Mouse (Mus musculus): ENCODE data around the gene Dcaf11. TPM values are rescaled to one million over a fixed set of nuclear protein-coding genes. Genes with fewer than 3 reads are reported as not detected.
A peak's percentile ranks its signal among the peaks of the same experiment; 100 is the strongest.

Gene Dcaf11
- polyA plus RNA-seq, 1 experiment from 2014 or later: 45.9 TPM

DNA sequence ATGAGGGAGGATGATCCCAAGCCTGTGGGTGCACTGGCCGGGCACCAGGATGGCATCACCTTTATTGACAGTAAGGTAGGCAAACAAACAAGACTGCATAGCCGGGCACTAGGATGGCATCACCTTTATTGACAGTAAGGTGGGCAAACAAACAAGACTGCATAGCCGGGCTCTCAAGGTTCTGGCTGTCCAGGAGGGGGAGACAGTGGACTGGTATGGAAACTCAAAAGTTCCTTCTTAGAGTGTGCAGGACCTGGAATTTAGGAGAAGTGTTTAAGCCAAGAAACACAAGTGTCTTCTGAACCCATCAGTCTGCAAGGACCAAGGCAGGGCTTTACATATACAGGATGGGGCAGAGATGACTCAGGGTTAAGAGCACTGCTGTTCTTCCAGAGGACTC is 5.9 kb downstream of the Dcaf11 start:
- Histone ChIP-seq H3K27me3 (ENCODE audit: control insufficient read depth, insufficient read depth, low read length) (no peaks in the 10 kb centered on the region), H3K27ac (replicated peaks) (no peak overlapping the region), H3K4me3 (ENCODE audit: low read depth, low read length) (no peak overlapping the region), H3K4me2 (replicated peaks; ENCODE audit: low read depth) (no peak overlapping the region), H3K9me3 (ENCODE audit: control insufficient read depth, low read length) (no peaks in the 10 kb centered on the region), H3K9ac (ENCODE audit: low read length) (no peak overlapping the region), H3K36me3 (ENCODE audit: control insufficient read depth, insufficient read depth, low read length) (peaks cover 31% of the 10 kb centered on the region), H3K4me1 (replicated peaks; ENCODE audit: control insufficient read depth, insufficient read depth) (peaks cover 4% of the 10 kb centered on the region; the same call in 1 of the 2 replicates)
- 72% methylated on average over 3 of the region's 3 CpGs for WGBS
- ATAC-seq (ENCODE audit: low FRiP score, low TSS enrichment) (no peak), DNase-seq (ENCODE audit: low spot score) (no peak)
- TF ChIP-seq CTCF (IDR thresholded peaks at IDR 0.05; ENCODE audit: low read depth) (peak; percentile 53), EP300 (optimal IDR thresholded peaks at IDR 0.05) (no peak)

DNA sequence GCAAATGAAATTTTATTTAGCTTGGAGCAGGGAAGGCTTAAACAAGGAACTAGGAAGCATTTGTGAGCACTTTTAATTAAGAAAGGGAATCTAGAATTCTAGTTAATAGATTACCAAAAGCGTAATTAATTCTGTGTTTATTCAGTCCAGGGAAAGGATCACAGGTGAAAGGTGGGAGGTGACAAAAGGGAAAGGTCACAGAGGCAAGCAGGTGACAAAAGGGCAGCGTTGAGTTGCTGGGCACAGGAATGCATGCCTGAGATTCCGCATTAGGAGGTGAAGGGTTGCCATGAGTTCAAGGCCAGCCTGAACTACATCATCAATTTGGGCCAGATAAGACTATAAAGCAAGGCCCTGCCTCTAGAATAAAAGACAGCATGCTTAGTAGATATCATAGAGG is 7.7 kb downstream of the Dcaf11 start:
- Histone ChIP-seq H3K4me2 (replicated peaks; ENCODE audit: low read depth) (no peak overlapping the region), H3K9me3 (ENCODE audit: control insufficient read depth, low read length) (no peaks in the 10 kb centered on the region), H3K9ac (ENCODE audit: low read length) (no peak overlapping the region), H3K27ac (replicated peaks) (no peak overlapping the region), H3K4me3 (ENCODE audit: low read depth, low read length) (no peak overlapping the region), H3K4me1 (replicated peaks; ENCODE audit: control insufficient read depth, insufficient read depth) (no peaks in the 10 kb centered on the region), H3K27me3 (ENCODE audit: control insufficient read depth, insufficient read depth, low read length) (no peaks in the 10 kb centered on the region), H3K36me3 (ENCODE audit: control insufficient read depth, insufficient read depth, low read length) (peaks cover 31% of the 10 kb centered on the region)
- no peak for TF ChIP-seq EP300 (optimal IDR thresholded peaks at IDR 0.05)
- no peak for TF ChIP-seq CTCF (IDR thresholded peaks at IDR 0.05; ENCODE audit: low read depth)
- ATAC-seq (ENCODE audit: low FRiP score, low TSS enrichment): no peak
- no peak for DNase-seq (ENCODE audit: low spot score)
- 69% methylated on average over 3 of the region's 3 CpGs for WGBS

DNA sequence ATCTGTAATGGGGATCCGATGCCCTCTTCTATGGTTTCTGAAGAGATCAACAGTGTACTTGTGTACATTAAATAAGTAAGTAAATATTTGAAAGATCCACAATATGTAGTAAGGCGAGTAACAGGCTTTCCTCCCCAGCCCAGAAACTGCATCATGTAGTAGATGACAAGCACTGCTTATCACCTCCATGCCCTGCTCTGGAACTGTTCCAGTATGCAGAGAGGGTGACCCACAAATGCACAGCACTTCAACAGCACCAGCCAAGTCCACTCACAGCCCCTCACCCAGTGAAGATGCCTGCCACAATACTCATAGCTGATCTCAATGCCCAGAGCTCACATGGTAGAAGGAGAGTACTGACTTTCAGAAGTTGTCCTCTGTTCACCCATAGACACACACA is 10.8 kb downstream of the Dcaf11 start:
- ATAC-seq (ENCODE audit: low FRiP score, low TSS enrichment) (no peak), DNase-seq (ENCODE audit: low spot score) (no peak)
- Histone ChIP-seq H3K9ac (ENCODE audit: low read length) (no peak overlapping the region), H3K4me2 (replicated peaks; ENCODE audit: low read depth) (no peak overlapping the region), H3K27me3 (ENCODE audit: control insufficient read depth, insufficient read depth, low read length) (no peaks in the 10 kb centered on the region), H3K27ac (replicated peaks) (no peak overlapping the region), H3K4me1 (replicated peaks; ENCODE audit: control insufficient read depth, insufficient read depth) (no peaks in the 10 kb centered on the region), H3K4me3 (ENCODE audit: low read depth, low read length) (no peak overlapping the region), H3K36me3 (ENCODE audit: control insufficient read depth, insufficient read depth, low read length) (peaks cover 19% of the 10 kb centered on the region), H3K9me3 (ENCODE audit: control insufficient read depth, low read length) (no peaks in the 10 kb centered on the region)
- WGBS: 69% methylated on average over 2 of the region's 2 CpGs
- no peak for TF ChIP-seq CTCF (IDR thresholded peaks at IDR 0.05; ENCODE audit: low read depth)
- no peak for TF ChIP-seq EP300 (optimal IDR thresholded peaks at IDR 0.05)

DNA sequence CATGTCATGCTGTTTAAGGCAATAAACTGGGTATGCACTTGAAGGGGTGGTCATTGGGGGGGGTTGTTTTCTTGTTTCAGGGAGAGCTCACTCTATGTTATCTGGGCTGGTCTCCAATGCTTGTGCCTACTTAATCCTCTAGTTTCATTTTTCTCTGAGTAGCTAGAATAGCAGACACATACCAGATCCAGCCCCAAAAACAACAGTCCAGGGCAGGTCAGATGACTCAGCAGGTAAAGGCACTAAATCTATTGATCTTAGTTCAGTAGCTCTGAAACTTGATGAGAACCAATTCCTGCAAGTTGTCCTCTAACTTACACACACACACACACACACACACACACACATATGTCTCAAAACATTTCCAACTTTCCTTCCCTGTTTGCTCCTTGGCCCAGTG is 12.0 kb downstream of the Dcaf11 start:
- TF ChIP-seq CTCF (IDR thresholded peaks at IDR 0.05; ENCODE audit: low read depth): no peak
- no peak for TF ChIP-seq EP300 (optimal IDR thresholded peaks at IDR 0.05)
- Histone ChIP-seq H3K4me1 (replicated peaks; ENCODE audit: control insufficient read depth, insufficient read depth) (no peaks in the 10 kb centered on the region), H3K27ac (replicated peaks) (no peak overlapping the region), H3K4me2 (replicated peaks; ENCODE audit: low read depth) (no peak overlapping the region), H3K9ac (ENCODE audit: low read length) (no peak overlapping the region), H3K9me3 (ENCODE audit: control insufficient read depth, low read length) (no peaks in the 10 kb centered on the region), H3K4me3 (ENCODE audit: low read depth, low read length) (no peak overlapping the region), H3K36me3 (ENCODE audit: control insufficient read depth, insufficient read depth, low read length) (peaks cover 15% of the 10 kb centered on the region), H3K27me3 (ENCODE audit: control insufficient read depth, insufficient read depth, low read length) (no peaks in the 10 kb centered on the region)
- ATAC-seq (ENCODE audit: low FRiP score, low TSS enrichment) (no peak), DNase-seq (ENCODE audit: low spot score) (no peak)

DNA sequence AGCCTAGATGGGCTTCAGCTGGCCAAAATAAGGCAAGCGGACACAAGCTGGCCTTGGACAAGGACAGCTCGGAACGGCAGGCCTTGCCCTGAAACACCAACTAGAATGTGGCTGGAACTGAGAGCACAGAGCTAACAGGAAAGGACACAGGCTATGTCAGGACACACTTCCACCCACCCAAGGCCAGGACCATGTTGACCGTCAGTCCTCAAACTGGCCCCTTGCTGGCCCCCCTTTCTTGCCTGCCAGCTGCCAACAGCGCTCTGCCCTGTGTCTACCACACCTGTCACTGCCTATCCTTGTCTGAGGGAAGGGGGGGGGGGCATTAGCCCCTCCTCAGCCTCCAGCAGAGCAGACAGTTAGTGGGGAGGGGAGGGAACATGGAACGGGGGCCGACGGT is 15.5 kb downstream of the Dcaf11 start, which contains the start of gene Fitm1:
Fitm1 (plus strand) TSS at position 316 of the 400 bp plus-strand sequence.
- H3K9ac ChIP-seq (ENCODE audit: low read length): no peak within 1 kb of the TSS
- DNase-seq (ENCODE audit: low spot score): no peak
- H3K4me2 ChIP-seq (replicated peaks; ENCODE audit: low read depth): no peak within 1 kb of the TSS
- H3K27me3 ChIP-seq (ENCODE audit: control insufficient read depth, insufficient read depth, low read length): no peaks in the 10 kb centered on the region
- no peaks in the 10 kb centered on the region for H3K9me3 ChIP-seq (ENCODE audit: control insufficient read depth, low read length)
- no peak within 1 kb of the TSS for H3K4me3 ChIP-seq (ENCODE audit: low read depth, low read length)
- 81% methylated on average over 5 of the region's 8 CpGs for WGBS
- TF ChIP-seq EP300 (optimal IDR thresholded peaks at IDR 0.05): no peak
- TF ChIP-seq CTCF (IDR thresholded peaks at IDR 0.05; ENCODE audit: low read depth): no peak
- H3K4me1 ChIP-seq (replicated peaks; ENCODE audit: control insufficient read depth, insufficient read depth): no peaks in the 10 kb centered on the region
- no peak within 1 kb of the TSS for H3K27ac ChIP-seq (replicated peaks)
- H3K36me3 ChIP-seq (ENCODE audit: control insufficient read depth, insufficient read depth, low read length): no peaks in the 10 kb centered on the region; the same call in 1 of the 2 replicates
- ATAC-seq (ENCODE audit: low FRiP score, low TSS enrichment): no peak

DNA sequence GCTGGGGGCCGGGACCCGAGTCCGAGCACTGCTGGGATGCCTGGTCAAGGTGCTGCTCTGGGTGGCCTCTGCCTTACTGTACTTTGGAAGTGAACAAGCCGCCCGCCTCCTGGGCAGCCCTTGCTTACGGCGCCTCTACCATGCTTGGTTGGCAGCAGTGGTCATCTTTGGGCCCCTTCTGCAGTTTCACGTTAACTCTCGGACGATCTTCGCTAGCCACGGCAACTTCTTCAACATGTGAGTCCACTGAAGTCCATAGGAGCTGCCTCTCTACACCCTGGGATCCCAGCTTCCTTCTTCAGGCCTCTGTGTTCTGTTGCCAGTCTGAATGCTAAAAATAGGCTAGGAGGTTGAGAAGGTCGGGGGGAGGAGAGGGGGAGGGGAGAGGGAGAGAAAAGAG is 15.9 kb downstream of the Dcaf11 start:
- DNase-seq (ENCODE audit: low spot score): no peak
- Histone ChIP-seq H3K27ac (replicated peaks) (no peak overlapping the region), H3K4me2 (replicated peaks; ENCODE audit: low read depth) (no peak overlapping the region), H3K4me3 (ENCODE audit: low read depth, low read length) (no peak overlapping the region), H3K36me3 (ENCODE audit: control insufficient read depth, insufficient read depth, low read length) (peaks cover 2% of the 10 kb centered on the region; the same call in 1 of the 2 replicates), H3K27me3 (ENCODE audit: control insufficient read depth, insufficient read depth, low read length) (no peaks in the 10 kb centered on the region), H3K9ac (ENCODE audit: low read length) (no peak overlapping the region), H3K4me1 (replicated peaks; ENCODE audit: control insufficient read depth, insufficient read depth) (no peaks in the 10 kb centered on the region), H3K9me3 (ENCODE audit: control insufficient read depth, low read length) (no peaks in the 10 kb centered on the region)
- WGBS: 68% methylated on average over 13 of the region's 13 CpGs
- no peak for TF ChIP-seq CTCF (IDR thresholded peaks at IDR 0.05; ENCODE audit: low read depth)
- no peak for ATAC-seq (ENCODE audit: low FRiP score, low TSS enrichment)
